Mouse (Mus musculus) liver, embryonic 15.5 days (tissue): Measurements from ENCODE around the gene Brat1. TPM values are rescaled to one million over a fixed set of nuclear protein-coding genes. Genes with fewer than 3 reads are reported as not detected.

Experiments
- ATAC-seq: fragments of 200-750 bp; cut with Nextera tagmentation; 2 replicates; pipeline ENCODE4 v1.8.0; 2017; ENCODE audit warnings: moderate number of reproducible peaks, mild to moderate bottlenecking, moderate library complexity; ENCODE audit not compliant: insufficient read depth
- H3K27ac ChIP-seq: fragments of 300-500 bp; sonication (generic); replicated peaks from 2 replicates; pipeline ENCODE4 v1.5.1; 2015; ENCODE audit warnings: mild to moderate bottlenecking, inconsistent platforms
- H3K27me3 ChIP-seq: fragments of 300-500 bp; sonication (generic); 2 replicates; pipeline ENCODE4 v1.6.1; 2015; ENCODE audit warnings: mild to moderate bottlenecking, inconsistent platforms
- H3K36me3 ChIP-seq: fragments of 300-500 bp; sonication (generic); replicated peaks from 2 replicates; pipeline ENCODE4 v1.6.1; 2015; ENCODE audit warnings: moderate library complexity, mild to moderate bottlenecking, inconsistent platforms
- H3K4me1 ChIP-seq: fragments of 300-500 bp; sonication (generic); replicated peaks from 2 replicates; pipeline ENCODE4 v1.6.1; 2015; ENCODE audit warnings: inconsistent platforms
- H3K4me2 ChIP-seq: fragments of 300-500 bp; sonication (generic); 2 replicates; pipeline ENCODE4 v1.6.1; 2015; ENCODE audit warnings: moderate library complexity, mild to moderate bottlenecking, inconsistent platforms
- H3K4me3 ChIP-seq: fragments of 300-500 bp; sonication (generic); replicated peaks from 2 replicates; pipeline ENCODE4 v1.5.1; 2015; ENCODE audit warnings: mild to moderate bottlenecking, inconsistent platforms
- H3K9ac ChIP-seq: fragments of 300-500 bp; sonication (generic); 2 replicates; pipeline ENCODE4 v1.6.1; 2015; ENCODE audit warnings: moderate library complexity, mild to moderate bottlenecking, inconsistent platforms
- H3K9me3 ChIP-seq: fragments of 300-500 bp; sonication (generic); replicated peaks from 2 replicates; pipeline ENCODE4 v1.6.1; 2016; ENCODE audit warnings: inconsistent platforms
- WGBS: fragments of 180-500 bp; shearing (Covaris S2); methylation state at CpG from one replicate; pipeline ENCODE4 v1.1.7; 2015; ENCODE audit warnings: mixed read lengths; ENCODE audit not compliant: insufficient replicate concordance; 5-methylcytosine and 5-hydroxymethylcytosine counted together
- polyA plus RNA-seq: library from polyadenylated mRNA; unstranded; fragments of >200 nt; fragmentation: Nextera tagmentation; extraction: Ambion mirVana; gene quantifications from 2 replicates; pipeline ENCODE4 v1.2.1, GENCODE M21; 2015

Brat1 gene
- polyA plus RNA-seq, 1 experiment from 2014 or later, result 7.2 TPM

DNA sequence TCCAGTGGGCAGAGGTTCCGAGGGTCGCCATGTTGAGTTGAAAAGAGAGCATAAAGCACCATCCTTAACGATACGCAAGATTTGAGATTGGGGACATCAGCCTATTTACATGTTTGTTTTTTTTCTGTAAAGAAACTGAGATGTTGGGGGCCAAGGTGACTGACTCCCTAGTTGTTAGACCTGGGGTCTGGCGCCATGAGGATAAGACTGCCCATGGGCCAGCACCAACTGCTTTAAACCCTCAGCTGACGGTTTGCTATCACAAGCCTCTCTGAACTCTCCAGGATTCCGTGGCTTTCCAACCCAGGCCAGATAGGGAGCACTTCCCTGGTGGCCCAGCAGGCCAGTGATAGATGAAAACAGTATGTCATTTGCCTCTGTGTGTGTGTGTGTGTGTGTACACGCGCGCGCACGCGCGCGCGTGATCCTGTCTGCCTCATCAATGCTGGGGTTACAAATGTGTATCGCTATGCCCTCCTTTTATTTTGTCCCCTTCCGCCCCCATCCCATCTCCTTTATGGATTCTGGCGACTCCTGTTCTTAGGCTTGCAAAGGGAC is 2.1 kb upstream of the Brat1 start:
- WGBS, result 66% methylated on average over 19 of the region's 19 CpGs

DNA sequence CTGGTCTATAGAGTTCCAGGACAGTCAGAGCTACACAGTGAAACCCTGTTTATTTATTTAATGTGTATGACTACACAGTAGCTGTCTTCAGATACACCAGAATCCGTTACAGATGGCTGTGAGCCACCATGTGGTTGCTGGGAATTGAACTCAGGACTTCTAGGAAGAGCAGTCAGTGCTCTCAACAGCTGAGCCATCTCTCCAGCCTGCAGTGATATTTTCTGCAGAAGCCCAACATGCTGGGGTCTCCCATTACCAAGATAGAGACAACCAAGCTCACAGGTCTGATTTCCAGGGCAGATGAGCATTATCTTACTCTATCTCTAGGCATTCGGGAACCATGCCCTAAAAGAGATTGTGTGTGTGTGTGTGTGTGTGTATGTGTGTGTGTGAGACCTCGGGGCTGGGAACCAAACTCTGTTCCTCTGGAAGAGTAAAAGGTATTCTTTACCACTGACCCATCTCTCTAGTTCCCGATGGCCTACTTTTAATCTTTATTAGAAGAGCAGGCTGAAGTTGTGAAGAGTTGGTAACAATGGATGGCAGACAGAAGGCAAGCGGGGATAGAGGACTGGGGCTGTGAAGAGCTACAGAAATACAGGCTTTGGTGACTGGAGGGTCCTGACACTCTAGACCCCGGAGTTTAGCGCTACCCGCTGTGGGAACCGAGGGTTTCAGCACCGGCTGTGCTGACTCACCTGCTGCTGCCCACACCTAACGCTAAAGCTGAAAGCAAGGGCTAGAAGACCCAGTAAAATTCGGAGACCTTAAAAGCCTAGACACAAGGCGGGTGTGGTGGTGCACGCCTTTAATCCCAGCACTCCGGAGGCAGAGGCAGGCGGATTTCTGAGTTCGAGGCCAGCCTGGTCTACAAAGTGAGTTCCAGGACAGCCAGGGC is 1.1 kb upstream of the Brat1 start:
- 14% methylated on average over 17 of the region's 17 CpGs for whole genome bisulfite sequencing

More for the DNA sequence above, 2.1 kb upstream of the Brat1 start:
- Histone ChIP-seq H3K27me3 (no peaks in the 10 kb centered on the region), H3K4me3 (peak overlapping the region; percentile 70), H3K36me3 (no peaks in the 10 kb centered on the region; the same call in 1 of the 2 replicates), H3K4me1 (peaks cover 68% of the 10 kb centered on the region), H3K4me2 (peak overlapping the region; percentile 95), H3K9me3 (no peaks in the 10 kb centered on the region), H3K27ac (peak overlapping the region; percentile 86), H3K9ac (peak overlapping the region; percentile 69)
- no peak for ATAC-seq

DNA sequence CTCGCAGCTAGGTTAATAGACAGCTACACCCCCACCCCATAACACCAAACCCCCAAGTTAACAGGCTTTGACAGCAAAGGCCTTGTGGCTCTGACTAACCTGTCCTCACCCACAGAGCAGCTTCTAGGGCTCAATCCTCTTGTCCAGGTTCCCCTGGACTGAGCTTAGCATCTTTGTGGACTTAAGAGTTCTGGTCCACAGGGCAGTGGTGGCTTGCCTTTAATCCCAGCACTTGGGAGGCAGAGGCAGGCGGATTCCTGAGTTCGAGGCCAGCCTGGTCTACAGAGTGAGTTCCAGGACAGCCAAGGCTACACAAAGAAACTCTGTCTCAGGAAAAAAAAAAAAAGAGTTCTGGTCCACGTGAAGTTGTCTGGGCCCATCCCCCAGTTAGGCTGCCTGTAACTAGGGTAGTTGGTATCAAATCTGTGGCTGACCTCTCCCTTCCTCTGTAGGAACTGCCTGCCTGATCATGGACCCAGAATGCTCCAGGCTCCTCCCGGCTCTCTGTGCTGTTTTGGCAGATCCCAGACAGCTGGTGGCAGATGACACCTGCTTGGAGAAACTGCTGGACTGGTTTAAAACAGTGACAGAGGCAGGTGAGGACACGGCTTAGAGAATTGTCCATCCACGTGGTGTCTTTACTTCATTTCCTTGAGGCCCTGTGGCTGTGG is 825 bp downstream of the Brat1 start:
- Histone ChIP-seq H3K9ac (peak overlapping the region; percentile 64), H3K4me2 (peak overlapping the region; percentile 92), H3K9me3 (no peaks in the 10 kb centered on the region), H3K36me3 (peaks cover 8% of the 10 kb centered on the region), H3K4me1 (peaks cover 54% of the 10 kb centered on the region), H3K27ac (peak overlapping the region; percentile 82), H3K4me3 (peak overlapping the region; percentile 65), H3K27me3 (no peaks in the 10 kb centered on the region)
- WGBS, result 33% methylated on average over 7 of the region's 7 CpGs
- no peak for ATAC-seq

More for the DNA sequence above, 1.1 kb upstream of the Brat1 start:
- no peaks in the 10 kb centered on the region for H3K27me3 ChIP-seq
- H3K9ac ChIP-seq, result peak overlapping the region; percentile 30; the same call in 1 of the 2 replicates
- H3K4me3 ChIP-seq, result peak overlapping the region; percentile 65
- ATAC-seq, result no peak
- H3K36me3 ChIP-seq, result no peaks in the 10 kb centered on the region; the same call in 1 of the 2 replicates
- H3K4me2 ChIP-seq, result peak overlapping the region; percentile 92
- peaks cover 68% of the 10 kb centered on the region for H3K4me1 ChIP-seq
- H3K9me3 ChIP-seq, result no peaks in the 10 kb centered on the region
- H3K27ac ChIP-seq, result peak overlapping the region; percentile 86

DNA sequence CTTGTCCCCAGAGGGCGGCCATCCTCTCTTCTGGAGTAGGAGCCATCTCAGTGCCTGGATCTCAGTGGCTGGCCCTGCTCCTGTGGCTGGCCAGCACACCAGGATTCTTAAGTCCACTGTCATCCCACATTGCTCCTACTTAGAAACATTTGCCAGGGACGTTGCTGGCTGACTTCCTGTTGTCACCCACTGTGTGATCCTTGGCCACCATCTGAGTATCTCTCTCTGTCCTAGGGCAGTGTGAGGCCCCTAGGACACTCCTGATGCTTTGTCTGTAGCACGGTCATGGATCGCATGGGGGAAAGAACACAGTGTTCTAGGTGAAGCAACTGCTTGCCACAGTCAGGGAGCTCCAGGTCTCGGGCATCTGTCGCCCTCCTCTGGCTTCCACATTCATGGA is 5.5 kb downstream of the Brat1 start:
- WGBS, result 77% methylated on average over 6 of the region's 6 CpGs
- H3K36me3 ChIP-seq, result peaks cover 48% of the 10 kb centered on the region
- no peaks in the 10 kb centered on the region for H3K27me3 ChIP-seq
- H3K9ac ChIP-seq, result no peak overlapping the region
- H3K27ac ChIP-seq, result no peak overlapping the region
- H3K4me3 ChIP-seq, result no peak overlapping the region
- H3K9me3 ChIP-seq, result no peaks in the 10 kb centered on the region
- no peak for ATAC-seq
- H3K4me1 ChIP-seq, result peaks cover 12% of the 10 kb centered on the region
- no peak overlapping the region for H3K4me2 ChIP-seq

DNA sequence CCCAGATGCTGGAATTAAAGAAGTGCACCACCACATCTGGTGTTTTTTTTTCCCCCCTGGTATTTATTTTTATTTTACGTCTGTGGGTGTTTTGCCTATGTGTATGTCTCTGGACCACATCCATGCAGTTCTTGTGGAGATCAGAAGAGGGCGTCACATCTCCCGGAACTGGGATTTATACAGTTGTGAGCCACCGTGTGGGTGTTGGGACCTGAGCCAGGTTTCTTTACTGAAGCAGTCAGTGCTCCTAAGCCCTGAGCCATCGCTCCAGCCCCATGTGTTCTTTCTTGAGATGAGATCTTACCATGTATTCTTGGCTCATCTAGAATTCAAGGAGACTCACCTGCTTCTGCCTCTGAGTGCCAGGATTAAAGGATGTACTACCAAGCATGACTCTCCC is 6.2 kb downstream of the Brat1 start:
- Histone ChIP-seq H3K9ac (no peak overlapping the region), H3K27ac (no peak overlapping the region), H3K4me2 (no peak overlapping the region), H3K4me1 (peaks cover 5% of the 10 kb centered on the region), H3K9me3 (no peaks in the 10 kb centered on the region), H3K4me3 (no peak overlapping the region), H3K36me3 (peaks cover 53% of the 10 kb centered on the region), H3K27me3 (no peaks in the 10 kb centered on the region)
- ATAC-seq, result no peak
- WGBS, result 72% methylated on average over 5 of the region's 5 CpGs

DNA sequence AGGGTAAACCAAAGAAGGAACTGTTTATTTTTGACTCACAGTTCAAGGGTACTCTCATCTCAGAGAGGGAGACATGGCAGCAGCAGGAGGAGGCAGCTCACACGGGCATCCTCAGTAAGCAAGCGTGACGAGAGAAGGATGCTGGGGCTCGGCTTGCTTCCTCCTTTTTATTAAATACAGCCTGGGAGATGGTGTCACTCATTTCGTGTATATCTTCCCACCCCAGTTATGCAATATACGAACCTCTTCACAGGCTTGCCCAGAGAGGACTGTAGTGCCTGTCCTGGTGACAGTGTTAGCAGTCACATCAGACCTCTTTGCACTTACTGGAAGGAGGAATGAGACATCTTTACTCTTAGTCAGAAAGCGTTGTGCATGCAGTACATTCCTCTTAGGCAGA is 16.0 kb downstream of the Brat1 start:
- Histone ChIP-seq H3K27ac (no peak overlapping the region), H3K9ac (no peak overlapping the region), H3K9me3 (no peaks in the 10 kb centered on the region), H3K27me3 (0 out of 2 replicates have a peak, but pooled peaks cover 3% of the 10 kb centered on the region), H3K36me3 (peaks cover 35% of the 10 kb centered on the region), H3K4me1 (no peaks in the 10 kb centered on the region), H3K4me3 (no peak overlapping the region), H3K4me2 (no peak overlapping the region)
- 43% methylated on average over 7 of the region's 7 CpGs for WGBS
- no peak for ATAC-seq

DNA sequence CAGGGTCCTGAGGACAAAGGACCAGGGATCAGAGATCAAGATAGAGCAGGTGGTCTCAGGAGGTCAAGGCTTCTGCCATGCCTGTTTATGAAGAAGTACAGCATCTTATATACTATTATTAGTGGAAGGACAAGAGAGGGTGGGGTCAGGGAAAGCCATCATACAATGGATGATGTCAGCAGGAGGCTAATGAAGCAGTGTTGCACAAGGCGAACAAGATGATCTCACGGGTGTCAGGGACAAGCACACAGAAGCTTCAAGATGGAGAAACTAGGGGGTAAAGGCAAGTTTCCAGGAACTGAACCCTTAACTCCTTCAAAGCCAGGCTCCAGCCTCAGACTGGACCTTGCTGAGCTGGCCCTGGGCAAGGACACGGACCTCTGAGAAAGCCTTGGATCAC is 17.3 kb downstream of the Brat1 start:
- H3K9me3 ChIP-seq, result no peaks in the 10 kb centered on the region
- H3K27ac ChIP-seq, result no peak overlapping the region
- H3K36me3 ChIP-seq, result peaks cover 24% of the 10 kb centered on the region
- H3K4me1 ChIP-seq, result no peaks in the 10 kb centered on the region; the same call in 1 of the 2 replicates
- 65% methylated on average over 3 of the region's 3 CpGs for WGBS
- no peak overlapping the region for H3K9ac ChIP-seq
- H3K27me3 ChIP-seq, result 0 out of 2 replicates have a peak, but pooled peaks cover 3% of the 10 kb centered on the region
- no peak overlapping the region for H3K4me3 ChIP-seq
- no peak for ATAC-seq
- H3K4me2 ChIP-seq, result no peak overlapping the region

DNA sequence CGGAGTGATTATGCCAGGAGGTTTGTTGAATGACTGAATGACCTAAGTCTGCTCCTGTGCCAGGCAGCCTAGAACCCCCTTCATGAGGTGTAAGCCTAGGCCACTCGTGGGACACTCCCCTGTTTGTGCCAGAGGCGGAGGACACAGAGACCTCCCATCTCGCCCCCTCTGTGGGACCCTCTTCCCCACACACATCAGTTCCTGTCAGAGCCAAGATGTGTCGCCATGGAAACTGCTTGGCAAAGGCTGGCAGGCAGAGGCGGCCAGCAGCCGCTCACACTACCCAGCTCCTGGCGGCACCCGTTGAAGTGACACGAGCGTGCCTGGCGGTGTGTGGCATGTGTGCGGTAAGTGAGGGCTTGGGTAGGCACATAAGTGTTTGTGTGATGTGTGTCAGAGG is 19.0 kb downstream of the Brat1 start, which contains the start of gene Amz1:
Gene Amz1, plus strand, starts transcription at position 306 of the 400 bp plus-strand sequence.
- WGBS, result 69% methylated on average over 13 of the region's 13 CpGs
- ATAC-seq, result no peak; the same call in 1 of the 2 replicates
- H3K4me3 ChIP-seq, result no peak within 1 kb of the TSS

DNA sequence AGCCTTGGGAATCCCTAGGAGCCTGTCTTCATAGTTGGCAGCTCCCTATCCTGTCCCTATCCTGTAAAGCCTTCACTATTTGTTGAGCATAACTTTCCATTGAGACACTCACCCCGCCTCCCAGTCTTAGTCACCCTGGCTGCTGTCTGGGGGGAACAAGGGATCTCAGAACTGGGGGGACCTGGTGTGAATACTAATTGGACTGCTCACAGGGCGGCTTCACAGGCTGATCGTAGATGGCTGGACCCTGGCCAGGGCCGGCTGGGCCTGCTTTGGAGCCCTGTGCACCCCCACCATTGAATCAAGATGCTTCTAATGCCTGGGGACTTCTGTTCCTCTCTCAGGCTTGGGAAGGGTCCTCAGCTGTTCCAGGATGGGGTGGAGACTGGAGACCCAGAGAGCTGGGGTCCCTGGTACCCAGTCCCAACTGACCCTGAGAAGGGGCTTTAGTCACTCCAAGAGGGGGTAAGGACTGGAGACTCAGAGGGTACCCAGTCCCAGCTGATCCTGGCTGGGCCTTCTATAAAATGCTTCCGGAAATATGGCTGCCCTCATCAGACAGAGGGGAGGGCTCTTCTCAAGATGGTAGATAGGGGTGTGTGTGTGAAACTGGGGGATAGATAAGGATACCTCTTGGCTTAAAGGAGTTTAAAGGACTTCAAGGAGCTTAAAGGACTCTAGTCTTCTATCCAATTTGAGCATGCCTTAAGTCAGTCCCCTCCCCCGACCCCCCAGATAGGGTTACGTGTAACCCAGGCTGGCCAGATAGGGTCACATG is 21.4 kb downstream of the Brat1 start:
- no peaks in the 10 kb centered on the region; the same call in 1 of the 2 replicates for H3K4me1 ChIP-seq
- H3K9me3 ChIP-seq, result no peaks in the 10 kb centered on the region
- H3K4me2 ChIP-seq, result no peak overlapping the region
- 0 out of 2 replicates have a peak, but pooled peaks cover 3% of the 10 kb centered on the region for H3K27me3 ChIP-seq
- no peak overlapping the region for H3K4me3 ChIP-seq
- no peak overlapping the region for H3K27ac ChIP-seq
- 63% methylated on average over 7 of the region's 7 CpGs for WGBS
- no peak overlapping the region for H3K9ac ChIP-seq
- no peaks in the 10 kb centered on the region for H3K36me3 ChIP-seq
- no peak for ATAC-seq

More for the DNA sequence above, 19.0 kb downstream of the Brat1 start, which contains the start of gene Amz1:
- no peak within 1 kb of the TSS for H3K27ac ChIP-seq
- 0 out of 2 replicates have a peak, but pooled peaks cover 3% of the 10 kb centered on the region for H3K27me3 ChIP-seq
- H3K4me2 ChIP-seq, result no peak within 1 kb of the TSS
- no peaks in the 10 kb centered on the region for H3K9me3 ChIP-seq
- H3K4me1 ChIP-seq, result no peaks in the 10 kb centered on the region; the same call in 1 of the 2 replicates
- H3K9ac ChIP-seq, result no peak within 1 kb of the TSS
- peaks cover 8% of the 10 kb centered on the region for H3K36me3 ChIP-seq

DNA sequence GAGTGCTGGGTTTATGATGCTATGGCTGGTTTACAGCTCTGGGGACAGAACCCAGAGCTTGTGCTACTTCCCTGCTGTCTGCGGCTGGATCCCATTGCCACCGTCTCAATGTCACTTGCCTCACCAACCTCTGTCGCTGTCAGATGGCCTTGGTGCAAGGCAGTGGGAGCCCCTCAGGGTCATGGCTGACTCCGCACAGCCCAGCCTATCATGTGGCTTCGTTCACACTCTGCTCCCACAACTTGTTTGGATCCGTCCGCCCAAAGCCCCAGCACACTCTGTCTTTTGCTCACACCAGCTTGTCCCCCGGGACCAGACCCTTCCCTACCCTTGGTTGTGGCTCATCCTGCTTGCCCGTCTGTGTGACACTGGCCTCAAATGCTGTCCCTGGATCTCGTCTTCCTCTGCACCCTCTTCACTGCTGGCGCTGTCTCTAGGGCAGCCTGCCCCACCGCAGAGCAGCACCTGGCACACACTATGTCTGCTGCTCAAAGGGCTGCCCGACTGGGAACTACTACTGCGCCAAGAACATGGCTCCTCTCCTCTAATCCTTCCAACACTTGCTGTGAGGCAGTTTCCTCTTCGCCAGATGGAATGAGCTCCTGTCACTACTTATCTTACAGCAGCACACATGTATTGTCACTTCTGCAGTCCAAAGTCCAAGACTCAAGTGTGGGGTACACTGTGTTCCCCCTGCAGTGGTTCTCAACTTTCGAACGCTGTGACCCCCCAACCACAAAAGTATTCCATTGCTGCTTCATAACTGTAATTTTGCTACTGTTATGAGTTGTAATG is 22.3 kb downstream of the Brat1 start:
- Histone ChIP-seq H3K36me3 (no peaks in the 10 kb centered on the region), H3K27me3 (0 out of 2 replicates have a peak, but pooled peaks cover 3% of the 10 kb centered on the region), H3K4me1 (no peaks in the 10 kb centered on the region; the same call in 1 of the 2 replicates), H3K9me3 (no peaks in the 10 kb centered on the region), H3K4me2 (no peak overlapping the region), H3K4me3 (no peak overlapping the region), H3K9ac (no peak overlapping the region), H3K27ac (no peak overlapping the region)
- no peak for ATAC-seq
- WGBS, result 60% methylated on average over 17 of the region's 17 CpGs
